In the genomic region with DNA sequence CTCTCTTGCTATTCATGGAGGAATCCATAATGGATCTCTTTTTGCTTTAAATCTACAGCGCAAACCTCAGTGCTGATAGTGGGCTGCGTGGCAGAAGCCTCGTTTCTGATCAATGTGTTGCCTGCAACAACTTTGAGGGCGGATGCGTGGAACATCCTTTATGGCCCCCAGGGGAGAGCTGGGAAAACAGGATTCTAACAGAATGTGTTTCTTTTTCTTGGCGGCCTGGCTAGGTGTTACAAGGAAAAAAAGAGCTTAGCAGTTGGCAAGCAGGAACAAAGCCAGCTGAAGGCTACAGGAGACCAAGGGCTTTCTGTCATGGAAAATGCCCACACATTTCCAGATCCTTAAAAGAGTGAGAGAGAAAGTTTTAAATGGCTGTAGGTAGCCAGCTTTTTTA, we compare ENCODE assay signal across 8 mouse cellular contexts. TPM values are rescaled to one million over a fixed set of nuclear protein-coding genes. Genes with fewer than 3 reads are reported as not detected.
DNase-seq lines count a peak whose midpoint lies in the region; ATAC-seq lines count a peak whose summit lies in the region.

No protein-coding gene starts in this region.

- H3K4me1 ChIP-seq in midbrain, embryonic 10.5 days, result peaks cover 8% of the 10 kb centered on the region; the same call in 1 of the 2 replicates
- peaks cover 20% of the 10 kb centered on the region for H3K4me1 ChIP-seq in midbrain, embryonic 13.5 days (replicated peaks)

- H3K36me3 ChIP-seq in midbrain, embryonic 10.5 days, result no peaks in the 10 kb centered on the region
- H3K36me3 ChIP-seq in midbrain, embryonic 13.5 days, result no peaks in the 10 kb centered on the region

- no peak for DNase-seq in midbrain, embryonic 10.5 days (ENCODE audit: low spot score)
- DNase-seq in frontal cortex, adult 2 months (ENCODE audit: extremely low spot score in 1 of 2, low spot score in 1 of 2), result peak; percentile 73 to 85
- peak; percentile 57 to 84 for DNase-seq in left cerebral cortex, postnatal 14 days (ENCODE audit: low spot score in 2 of 2)
- DNase-seq in right cerebral cortex, postnatal 36 days (ENCODE audit: low spot score in 2 of 2), result peak; percentile 70 to 80
- no peak for DNase-seq in yolk sac, embryonic 10.5 days (ENCODE audit: low spot score)

- H3K9ac ChIP-seq in midbrain, embryonic 13.5 days (replicated peaks), result no peak overlapping the region

- no peak for ATAC-seq in midbrain, embryonic 13.5 days
- ATAC-seq in inflammation-experienced regulatory T-cells, adult 6 months, result no peak
- ATAC-seq in activated CD4-positive, CD25-positive, alpha-beta regulatory T cell, adult 4 months, result no peak

- H3K4me3 ChIP-seq in midbrain, embryonic 10.5 days, result no peak overlapping the region
- no peak overlapping the region for H3K4me3 ChIP-seq in midbrain, embryonic 13.5 days (replicated peaks)

- 0 out of 2 replicates have a peak overlapping the region, but pooled peaks have one; percentile 55 for H3K27ac ChIP-seq in midbrain, embryonic 10.5 days (replicated peaks)
- H3K27ac ChIP-seq in midbrain, embryonic 13.5 days, result no peak overlapping the region; the same call in 1 of the 2 replicates

- H3K27me3 ChIP-seq in midbrain, embryonic 10.5 days (ENCODE audit: low read depth, poor library complexity, severe bottlenecking), result no peaks in the 10 kb centered on the region
- H3K27me3 ChIP-seq in midbrain, embryonic 13.5 days, result no peaks in the 10 kb centered on the region

- WGBS in midbrain, embryonic 10.5 days, result 77% methylated on average over 6 of the region's 6 CpGs
- 75% methylated on average over 6 of the region's 6 CpGs for WGBS in midbrain, embryonic 13.5 days

- H3K9me3 ChIP-seq in midbrain, embryonic 10.5 days (replicated peaks), result no peaks in the 10 kb centered on the region
- H3K9me3 ChIP-seq in midbrain, embryonic 13.5 days, result no peaks in the 10 kb centered on the region

- intact Hi-C loops in left cerebral cortex, postnatal 14 days (cut with DNase I), result loop anchor here (1.0 to 10.0 kb wide), 2 partner anchors 102 to 348 kb away; no protein-coding TSS in a partner anchor

- H3K4me2 ChIP-seq in midbrain, embryonic 13.5 days (replicated peaks), result no peak overlapping the region

RNA-seq across cellular contexts. Expression of a gene that starts 17.5 kb away (rescaled TPM):
- polyA plus RNA-seq in midbrain, embryonic 10.5 days (2016; fragmentation: Nextera tagmentation; extraction: Ambion mirVana), result not detected in 2 replicates
- polyA plus RNA-seq in midbrain, embryonic 13.5 days (2015; fragmentation: Nextera tagmentation; extraction: Ambion mirVana), result not detected in 2 replicates
- polyA plus RNA-seq in frontal cortex, adult 2 months (2012; rRNA removed), result 0.11 TPM in 1 of 2 replicates, not detected in the other
- total RNA-seq in left cerebral cortex, postnatal 14 days (2021), result not detected
- polyA plus RNA-seq in inflammation-experienced regulatory T-cells, adult 6 months (2017; shearing (Covaris generic)), result not detected
- polyA plus RNA-seq in activated CD4-positive, CD25-positive, alpha-beta regulatory T cell, adult 4 months (2017; shearing (Covaris generic)), result not detected

Comparison
In these comparisons a context has a peak if more than half of its experiments do, and no peak if none do; other contexts are left out.
1. DNase-seq: peak in frontal cortex, adult 2 months (2 of 2), left cerebral cortex, postnatal 14 days (2 of 2) and right cerebral cortex, postnatal 36 days (2 of 2); none in midbrain, embryonic 10.5 days (single experiment) and yolk sac, embryonic 10.5 days (single experiment).